Mouse (Mus musculus): Measurements from ENCODE around the gene Kcnn3. TPM values are rescaled to one million over a fixed set of nuclear protein-coding genes. Genes with fewer than 3 reads are reported as not detected.

The Kcnn3 gene
- polyA plus RNA-seq, 1 experiment from 2014 or later, result 1.4 TPM

- H3K27me3 ChIP-seq (replicated peaks), result peaks cover 40% of the 10 kb centered on the region
- H3K27ac ChIP-seq (ENCODE audit: poor library complexity, severe bottlenecking), result no peak overlapping the region
- WGBS, result 6% methylated on average over 25 of the region's 25 CpGs
- peak overlapping the region; percentile 63 for H3K9ac ChIP-seq
- H3K4me2 ChIP-seq, result peak overlapping the region; percentile 96
- H3K4me3 ChIP-seq, result peak overlapping the region; percentile 48
- H3K9me3 ChIP-seq (replicated peaks), result peaks cover 6% of the 10 kb centered on the region
- no peaks in the 10 kb centered on the region for H3K36me3 ChIP-seq
- peak; percentile 15; the same call in 1 of the 2 replicates for ATAC-seq (ENCODE audit: insufficient number of reproducible peaks, low FRiP score)
- H3K4me1 ChIP-seq (replicated peaks), result peaks cover 35% of the 10 kb centered on the region
Measured at GRCm38 (mm10) chr3:89520618-89521502, 896 bp downstream of the Kcnn3 start.

DNA sequence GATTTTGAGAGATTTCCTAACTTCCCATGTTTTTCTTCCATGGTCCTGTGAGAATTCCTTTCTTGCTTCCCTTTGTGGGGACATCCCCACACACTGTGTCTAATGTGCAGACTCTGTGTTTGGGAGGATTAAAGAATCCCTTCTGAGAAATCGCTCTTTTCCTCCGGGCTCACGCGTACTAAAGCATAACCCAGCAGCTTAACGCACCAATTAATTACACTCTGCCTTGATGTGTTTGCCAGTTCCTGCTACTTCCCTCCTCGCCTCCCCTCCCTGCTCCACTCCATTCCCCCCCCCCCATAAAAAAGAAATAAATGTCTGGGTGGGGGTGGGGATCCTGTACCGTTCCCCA is 1.5 kb downstream of the Kcnn3 start:
- Histone ChIP-seq H3K27me3 (replicated peaks) (peaks cover 45% of the 10 kb centered on the region), H3K36me3 (no peaks in the 10 kb centered on the region), H3K4me1 (replicated peaks) (peaks cover 36% of the 10 kb centered on the region), H3K4me3 (peak overlapping the region; percentile 48), H3K9ac (no peak overlapping the region), H3K27ac (ENCODE audit: poor library complexity, severe bottlenecking) (no peak overlapping the region), H3K4me2 (peak overlapping the region; percentile 96), H3K9me3 (replicated peaks) (peaks cover 3% of the 10 kb centered on the region)
- no peak for ATAC-seq (ENCODE audit: insufficient number of reproducible peaks, low FRiP score)
- WGBS, result 30% methylated on average over 7 of the region's 7 CpGs

DNA sequence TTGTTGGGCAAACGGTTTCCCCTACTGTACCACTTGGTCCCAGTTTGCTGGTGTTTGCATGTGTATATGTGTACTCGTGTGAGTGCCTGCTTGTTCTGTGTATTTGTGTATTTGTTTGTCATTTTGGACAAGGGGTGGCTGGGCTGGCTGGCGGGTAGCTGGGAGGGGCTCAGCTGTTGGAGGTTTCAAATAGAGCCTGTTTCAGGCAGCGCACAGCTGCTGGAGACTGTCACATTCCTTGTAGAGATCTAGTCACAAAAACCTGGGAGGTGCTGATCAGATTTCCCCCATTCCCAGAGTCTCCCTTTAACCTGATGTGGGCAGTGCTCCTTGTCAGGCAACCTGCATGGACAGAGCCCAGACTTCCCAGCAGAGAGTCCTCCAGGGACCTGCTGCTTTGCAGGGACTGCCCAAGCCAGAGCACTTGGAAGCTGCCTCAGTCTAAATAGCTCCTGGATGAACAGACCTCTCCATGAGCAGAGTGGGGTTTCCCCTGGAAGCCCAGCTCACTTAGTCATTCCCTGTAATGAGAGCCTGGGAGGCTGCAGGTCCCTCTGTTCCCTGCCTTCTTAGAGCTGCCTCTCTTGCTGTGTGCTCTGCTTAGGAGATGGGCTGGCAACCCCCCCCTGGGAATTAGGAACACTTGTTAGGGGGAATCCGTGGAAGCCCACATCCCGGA is 2.6 kb downstream of the Kcnn3 start:
- WGBS, result 24% methylated on average over 6 of the region's 6 CpGs
- no peaks in the 10 kb centered on the region for H3K9me3 ChIP-seq (replicated peaks)
- H3K4me3 ChIP-seq, result peak overlapping the region; percentile 48; the same call in 1 of the 2 replicates
- no peaks in the 10 kb centered on the region for H3K36me3 ChIP-seq
- peak overlapping the region; percentile 96 for H3K4me2 ChIP-seq
- H3K4me1 ChIP-seq (replicated peaks), result peaks cover 44% of the 10 kb centered on the region
- H3K9ac ChIP-seq, result no peak overlapping the region
- ATAC-seq (ENCODE audit: insufficient number of reproducible peaks, low FRiP score), result no peak
- no peak overlapping the region for H3K27ac ChIP-seq (ENCODE audit: poor library complexity, severe bottlenecking)
- H3K27me3 ChIP-seq (replicated peaks), result peaks cover 45% of the 10 kb centered on the region

DNA sequence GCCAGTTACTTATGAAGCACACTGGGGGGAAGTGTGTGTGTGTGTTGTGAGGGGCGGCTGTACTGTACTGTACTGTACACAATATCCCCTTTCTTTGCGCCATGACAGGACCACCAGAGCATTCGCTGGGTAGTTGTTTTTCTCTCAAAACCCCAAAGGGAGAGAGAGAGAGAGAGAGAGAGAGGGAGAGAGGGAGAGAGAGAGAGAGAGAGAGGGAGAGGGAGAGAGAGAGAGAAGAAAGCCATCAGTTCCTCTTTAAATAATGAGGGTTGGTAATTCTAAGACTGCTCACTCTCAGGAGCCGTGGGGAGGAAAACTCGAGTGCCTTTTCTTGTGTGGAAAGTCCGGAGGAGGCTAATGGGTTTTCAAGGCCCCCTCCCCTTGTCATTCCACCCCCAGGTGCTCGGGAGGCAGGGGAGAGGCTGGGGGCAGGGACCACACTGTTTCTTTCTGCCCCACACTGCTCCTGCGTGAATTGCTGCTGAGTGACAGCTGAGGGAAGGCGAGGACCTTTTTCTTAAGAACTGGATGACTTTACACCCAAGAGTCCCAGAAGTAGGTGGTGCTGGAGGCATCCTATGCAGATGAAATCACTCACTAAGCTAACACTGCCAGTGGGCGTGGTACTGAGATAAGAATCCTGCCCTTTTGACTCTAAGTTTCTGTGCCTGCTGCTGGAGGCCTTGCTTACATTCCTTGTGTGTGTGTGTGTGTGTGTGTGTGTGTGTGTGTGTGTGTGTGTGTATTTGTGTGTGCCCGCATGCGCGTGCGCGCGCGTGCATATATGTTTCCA is 6.5 kb downstream of the Kcnn3 start:
- Histone ChIP-seq H3K36me3 (no peaks in the 10 kb centered on the region), H3K27me3 (replicated peaks) (peaks cover 56% of the 10 kb centered on the region), H3K27ac (ENCODE audit: poor library complexity, severe bottlenecking) (no peak overlapping the region), H3K9me3 (replicated peaks) (no peaks in the 10 kb centered on the region), H3K4me1 (replicated peaks) (peaks cover 24% of the 10 kb centered on the region), H3K4me3 (no peak overlapping the region), H3K4me2 (no peak overlapping the region), H3K9ac (no peak overlapping the region)
- no peak for ATAC-seq (ENCODE audit: insufficient number of reproducible peaks, low FRiP score)
- 55% methylated on average over 17 of the region's 17 CpGs for WGBS

DNA sequence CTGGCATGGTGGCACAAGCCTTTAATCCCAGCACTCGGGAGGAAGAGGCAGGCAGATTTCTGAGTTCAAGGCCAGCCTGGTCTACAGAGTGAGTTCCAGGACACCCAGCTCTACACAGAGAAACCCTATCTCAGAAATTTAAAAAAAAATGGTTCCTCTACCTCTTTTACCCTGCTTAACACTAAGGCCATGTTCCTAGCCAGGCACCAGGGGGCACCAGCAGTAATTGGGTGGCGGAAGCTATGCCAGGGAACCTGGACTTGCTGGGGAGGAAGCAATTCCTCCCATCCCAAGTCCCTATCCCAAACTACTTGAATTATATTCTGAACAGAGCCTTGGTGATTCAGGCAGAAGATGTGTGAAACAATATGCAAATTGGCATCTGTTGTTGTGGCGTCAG is 9.8 kb downstream of the Kcnn3 start:
- no peaks in the 10 kb centered on the region for H3K36me3 ChIP-seq
- H3K4me2 ChIP-seq, result no peak overlapping the region
- peaks cover 28% of the 10 kb centered on the region; the same call in 1 of the 2 replicates for H3K27me3 ChIP-seq (replicated peaks)
- ATAC-seq (ENCODE audit: insufficient number of reproducible peaks, low FRiP score), result no peak
- no peak overlapping the region for H3K4me3 ChIP-seq
- 72% methylated on average over 3 of the region's 3 CpGs for WGBS
- H3K9me3 ChIP-seq (replicated peaks), result 0 out of 2 replicates have a peak, but pooled peaks cover 4% of the 10 kb centered on the region
- no peak overlapping the region for H3K9ac ChIP-seq
- no peak overlapping the region for H3K27ac ChIP-seq (ENCODE audit: poor library complexity, severe bottlenecking)
- H3K4me1 ChIP-seq (replicated peaks), result peaks cover 15% of the 10 kb centered on the region

GRCm38 (mm10) chr3:89534566-89535097 is 14.7 kb downstream of the Kcnn3 start:
- H3K9ac ChIP-seq, result no peak overlapping the region
- peak; percentile 71 for ATAC-seq (ENCODE audit: insufficient number of reproducible peaks, low FRiP score)
- peaks cover 18% of the 10 kb centered on the region; the same call in 1 of the 2 replicates for H3K27me3 ChIP-seq (replicated peaks)
- 16% methylated on average over 6 of the region's 6 CpGs for WGBS
- peaks cover 13% of the 10 kb centered on the region for H3K4me1 ChIP-seq (replicated peaks)
- 0 out of 2 replicates have a peak, but pooled peaks cover 4% of the 10 kb centered on the region for H3K9me3 ChIP-seq (replicated peaks)
- H3K36me3 ChIP-seq, result no peaks in the 10 kb centered on the region
- no peak overlapping the region for H3K4me2 ChIP-seq
- no peak overlapping the region for H3K4me3 ChIP-seq
- H3K27ac ChIP-seq (ENCODE audit: poor library complexity, severe bottlenecking), result no peak overlapping the region

DNA sequence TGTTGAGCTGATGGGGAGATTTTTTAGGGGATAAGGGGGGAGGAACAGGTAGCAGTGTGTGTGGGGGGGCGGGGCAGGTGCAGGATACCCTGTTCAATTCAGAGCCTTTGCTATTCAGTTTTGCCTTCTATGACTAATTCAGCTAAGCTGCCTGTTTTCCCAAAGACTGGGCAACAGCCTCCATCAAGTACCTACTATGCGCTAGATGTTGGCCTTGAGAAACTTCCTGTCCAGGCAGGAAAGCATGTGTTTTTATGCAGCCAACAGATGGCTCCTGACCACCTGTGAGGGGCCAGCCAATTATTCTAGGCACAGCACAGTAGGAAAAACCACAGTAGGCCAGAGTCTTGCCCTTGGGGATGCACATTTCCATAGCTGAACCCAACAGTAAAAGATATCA is 15.2 kb downstream of the Kcnn3 start:
- H3K9me3 ChIP-seq (replicated peaks), result 0 out of 2 replicates have a peak, but pooled peaks cover 4% of the 10 kb centered on the region
- no peak overlapping the region for H3K4me3 ChIP-seq
- H3K27ac ChIP-seq (ENCODE audit: poor library complexity, severe bottlenecking), result no peak overlapping the region
- WGBS, result 93% methylated on average over 2 of the region's 2 CpGs
- H3K4me2 ChIP-seq, result no peak overlapping the region
- H3K27me3 ChIP-seq (replicated peaks), result peaks cover 18% of the 10 kb centered on the region; the same call in 1 of the 2 replicates
- no peak overlapping the region for H3K9ac ChIP-seq
- H3K36me3 ChIP-seq, result no peaks in the 10 kb centered on the region
- ATAC-seq (ENCODE audit: insufficient number of reproducible peaks, low FRiP score), result no peak
- peaks cover 18% of the 10 kb centered on the region for H3K4me1 ChIP-seq (replicated peaks)

GRCm38 (mm10) chr3:89539036-89539739 is 19.2 kb downstream of the Kcnn3 start:
- Histone ChIP-seq H3K4me1 (replicated peaks) (peaks cover 31% of the 10 kb centered on the region), H3K36me3 (no peaks in the 10 kb centered on the region), H3K27ac (ENCODE audit: poor library complexity, severe bottlenecking) (no peak overlapping the region), H3K9ac (no peak overlapping the region), H3K9me3 (replicated peaks) (no peaks in the 10 kb centered on the region), H3K4me2 (no peak overlapping the region), H3K4me3 (no peak overlapping the region), H3K27me3 (replicated peaks) (peaks cover 16% of the 10 kb centered on the region; the same call in 1 of the 2 replicates)
- ATAC-seq (ENCODE audit: insufficient number of reproducible peaks, low FRiP score), result no peak
- WGBS, result 72% methylated on average over 10 of the region's 10 CpGs

DNA sequence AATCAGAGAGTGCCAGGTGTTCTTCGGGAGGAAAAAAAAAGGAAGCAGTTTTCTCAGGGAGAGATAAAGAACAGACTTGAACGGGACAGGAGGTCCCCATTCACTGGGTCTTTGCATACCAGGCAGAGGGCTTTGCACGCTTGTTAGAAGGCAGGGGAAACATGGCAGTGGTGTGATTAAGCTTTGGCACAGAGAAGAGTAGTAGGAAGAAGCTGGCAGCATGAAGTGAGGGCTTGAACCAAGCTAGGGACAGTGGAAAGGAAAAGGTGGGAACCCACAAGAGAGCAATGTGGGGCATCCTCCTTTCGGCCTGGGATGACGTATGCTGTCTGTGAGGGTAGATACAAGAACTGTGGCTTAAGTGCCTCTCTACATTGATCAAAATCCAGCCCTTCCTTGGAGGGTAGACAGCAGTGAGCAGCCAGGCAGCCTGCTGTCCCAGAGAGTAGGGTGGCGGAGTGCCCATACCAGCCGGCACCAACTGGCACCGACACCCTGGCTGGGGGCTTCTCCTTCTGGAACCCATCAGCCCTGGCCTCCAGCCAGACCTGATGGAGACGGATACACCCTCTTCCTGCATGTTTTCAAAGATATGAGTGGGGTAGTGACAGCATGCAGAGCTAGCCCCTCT is 19.9 kb downstream of the Kcnn3 start:
- WGBS, result 51% methylated on average over 9 of the region's 9 CpGs
- no peak overlapping the region for H3K27ac ChIP-seq (ENCODE audit: poor library complexity, severe bottlenecking)
- no peak overlapping the region for H3K9ac ChIP-seq
- H3K4me3 ChIP-seq, result no peak overlapping the region
- H3K9me3 ChIP-seq (replicated peaks), result no peaks in the 10 kb centered on the region
- ATAC-seq (ENCODE audit: insufficient number of reproducible peaks, low FRiP score), result peak; percentile 48; the same call in 1 of the 2 replicates
- H3K4me1 ChIP-seq (replicated peaks), result peaks cover 25% of the 10 kb centered on the region
- peaks cover 16% of the 10 kb centered on the region; the same call in 1 of the 2 replicates for H3K27me3 ChIP-seq (replicated peaks)
- no peak overlapping the region for H3K4me2 ChIP-seq
- no peaks in the 10 kb centered on the region for H3K36me3 ChIP-seq

DNA sequence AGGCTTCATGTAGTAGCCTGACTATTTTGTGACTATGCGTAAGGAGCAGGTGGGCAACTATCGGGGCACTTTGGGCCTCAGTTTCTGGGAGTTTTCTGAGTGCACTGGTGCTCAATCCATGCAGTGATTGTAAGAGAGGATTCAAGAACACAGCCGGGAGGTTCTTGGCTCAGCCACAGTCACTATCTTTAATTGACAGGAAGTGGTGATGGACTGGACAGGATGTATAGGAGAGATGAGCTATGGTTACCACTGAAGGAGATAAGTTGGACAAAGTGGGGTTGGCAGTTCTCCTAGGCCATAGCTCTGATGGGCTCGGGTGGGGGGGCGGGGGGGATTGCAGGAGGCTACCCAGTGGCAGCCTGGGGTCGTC is 20.4 kb downstream of the Kcnn3 start:
- 0 out of 2 replicates have a peak, but pooled peaks have one; percentile 19 for ATAC-seq (ENCODE audit: insufficient number of reproducible peaks, low FRiP score)
- H3K9me3 ChIP-seq (replicated peaks), result no peaks in the 10 kb centered on the region
- H3K9ac ChIP-seq, result no peak overlapping the region
- no peaks in the 10 kb centered on the region for H3K36me3 ChIP-seq
- 58% methylated on average over 6 of the region's 6 CpGs for WGBS
- peaks cover 20% of the 10 kb centered on the region for H3K4me1 ChIP-seq (replicated peaks)
- no peak overlapping the region for H3K4me3 ChIP-seq
- no peak overlapping the region for H3K4me2 ChIP-seq
- H3K27me3 ChIP-seq (replicated peaks), result peaks cover 16% of the 10 kb centered on the region; the same call in 1 of the 2 replicates
- no peak overlapping the region for H3K27ac ChIP-seq (ENCODE audit: poor library complexity, severe bottlenecking)

Measured in heart, embryonic 12.5 days (tissue).